Mouse (Mus musculus): ENCODE measurements around the gene Caln1. TPM values are rescaled to one million over a fixed set of nuclear protein-coding genes. Genes with fewer than 3 reads are reported as not detected.
A peak's percentile ranks its signal among the peaks of the same experiment; 100 is the strongest.

Caln1 gene
- polyA plus RNA-seq, 1 experiment from 2014 or later, result 0.11 TPM

DNA sequence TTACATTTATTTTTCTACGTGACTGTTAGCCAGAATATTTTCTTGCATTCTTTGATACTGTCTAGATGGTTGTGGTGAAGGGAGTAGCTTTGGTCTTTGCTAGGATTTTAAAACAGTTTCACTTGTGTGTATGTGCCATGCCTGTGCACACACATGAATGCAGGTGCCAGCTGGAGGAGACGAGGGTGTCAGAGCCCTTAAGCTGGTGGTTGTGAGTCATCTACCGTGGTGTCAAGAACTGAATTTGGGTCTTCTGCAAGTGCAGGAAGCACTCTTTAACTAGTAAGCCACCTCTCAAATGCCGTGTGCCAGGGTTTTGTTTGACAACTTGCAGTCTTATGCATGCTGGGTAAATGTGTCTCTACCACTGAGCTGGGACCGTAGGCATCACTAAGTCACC lies 178.2 kb downstream of the Caln1 start:
- no peak overlapping the region for H3K27ac ChIP-seq
- no peak overlapping the region for H3K4me3 ChIP-seq (replicated peaks; ENCODE audit: low read depth, low read length)
- H3K4me2 ChIP-seq (ENCODE audit: low read length), result no peak overlapping the region
- WGBS, result 78% methylated on average over 5 of the region's 5 CpGs
- no peak for TF ChIP-seq CTCF (IDR thresholded peaks at IDR 0.05; ENCODE audit: low read depth)
- DNase-seq (ENCODE audit: low spot score), result no peak
- no peak for ATAC-seq (replicated peaks; ENCODE audit: low FRiP score, low read depth)
- H3K9me3 ChIP-seq (replicated peaks; ENCODE audit: low read length), result no peaks in the 10 kb centered on the region
- H3K4me1 ChIP-seq (replicated peaks; ENCODE audit: insufficient read depth, low read length), result no peaks in the 10 kb centered on the region
- H3K36me3 ChIP-seq (ENCODE audit: insufficient read depth, low read length), result no peaks in the 10 kb centered on the region
- no peaks in the 10 kb centered on the region for H3K27me3 ChIP-seq (ENCODE audit: insufficient read depth, low read length)
- no peak overlapping the region for H3K9ac ChIP-seq (ENCODE audit: low read depth, low read length)

DNA sequence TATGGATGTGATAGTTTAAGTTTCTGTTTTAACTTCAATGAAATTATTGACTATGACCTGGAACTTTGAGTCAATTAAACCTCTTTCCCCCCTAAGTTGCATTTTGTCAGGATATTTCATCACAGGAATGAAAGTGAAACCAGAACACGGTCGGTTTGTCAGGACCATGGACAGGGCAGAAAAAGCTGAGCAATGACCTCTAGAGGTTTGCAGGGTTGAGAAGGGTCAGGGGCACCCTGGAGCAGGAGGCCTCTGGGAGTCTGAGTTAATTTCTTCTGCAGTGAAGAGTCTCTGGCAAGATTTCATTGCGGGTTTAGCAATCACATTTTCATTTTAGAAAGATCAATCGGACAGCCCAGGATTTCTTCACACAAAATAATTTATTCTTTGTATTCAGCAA lies 184.7 kb downstream of the Caln1 start:
- H3K27me3 ChIP-seq (ENCODE audit: insufficient read depth, low read length), result no peaks in the 10 kb centered on the region
- 0 out of 2 replicates have a peak, but pooled peaks have one; percentile 6 for TF ChIP-seq CTCF (IDR thresholded peaks at IDR 0.05; ENCODE audit: low read depth)
- no peak overlapping the region for H3K9ac ChIP-seq (ENCODE audit: low read depth, low read length)
- no peak overlapping the region for H3K27ac ChIP-seq
- H3K4me3 ChIP-seq (replicated peaks; ENCODE audit: low read depth, low read length), result no peak overlapping the region
- H3K4me1 ChIP-seq (replicated peaks; ENCODE audit: insufficient read depth, low read length), result no peaks in the 10 kb centered on the region
- DNase-seq (ENCODE audit: low spot score) (peak; percentile 31), ATAC-seq (replicated peaks; ENCODE audit: low FRiP score, low read depth) (no peak)
- 46% methylated on average over 4 of the region's 4 CpGs for WGBS
- no peaks in the 10 kb centered on the region for H3K36me3 ChIP-seq (ENCODE audit: insufficient read depth, low read length)
- H3K4me2 ChIP-seq (ENCODE audit: low read length), result no peak overlapping the region
- no peaks in the 10 kb centered on the region for H3K9me3 ChIP-seq (replicated peaks; ENCODE audit: low read length)

DNA sequence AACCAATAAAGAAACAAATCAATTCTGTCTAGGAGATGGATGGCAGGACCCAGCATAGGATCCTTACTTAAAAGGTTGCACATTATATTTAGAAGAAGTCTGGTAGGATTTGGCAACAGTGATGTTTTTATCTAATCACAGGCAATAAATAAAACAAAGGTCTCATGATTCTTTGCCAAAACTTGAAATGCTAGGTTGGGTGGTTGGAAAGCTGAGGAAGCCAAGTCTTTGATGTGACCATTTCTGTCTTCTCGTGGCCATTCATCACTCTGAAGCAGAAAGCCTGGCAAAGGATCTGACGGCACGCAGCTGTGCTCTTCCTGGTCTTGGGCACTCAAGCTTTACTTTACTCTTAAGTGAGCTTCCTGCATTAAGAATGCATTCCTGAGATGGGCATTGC lies 193.9 kb downstream of the Caln1 start:
- Histone ChIP-seq H3K4me3 (replicated peaks; ENCODE audit: low read depth, low read length) (no peak overlapping the region), H3K9ac (ENCODE audit: low read depth, low read length) (no peak overlapping the region), H3K27ac (no peak overlapping the region), H3K4me2 (ENCODE audit: low read length) (no peak overlapping the region), H3K9me3 (replicated peaks; ENCODE audit: low read length) (no peaks in the 10 kb centered on the region; the same call in 1 of the 2 replicates), H3K27me3 (ENCODE audit: insufficient read depth, low read length) (no peaks in the 10 kb centered on the region), H3K36me3 (ENCODE audit: insufficient read depth, low read length) (no peaks in the 10 kb centered on the region), H3K4me1 (replicated peaks; ENCODE audit: insufficient read depth, low read length) (no peaks in the 10 kb centered on the region)
- 28% methylated on average over 3 of the region's 3 CpGs for WGBS
- ATAC-seq (replicated peaks; ENCODE audit: low FRiP score, low read depth) (no peak), DNase-seq (ENCODE audit: low spot score) (peak; percentile 14)
- no peak for TF ChIP-seq CTCF (IDR thresholded peaks at IDR 0.05; ENCODE audit: low read depth)

DNA sequence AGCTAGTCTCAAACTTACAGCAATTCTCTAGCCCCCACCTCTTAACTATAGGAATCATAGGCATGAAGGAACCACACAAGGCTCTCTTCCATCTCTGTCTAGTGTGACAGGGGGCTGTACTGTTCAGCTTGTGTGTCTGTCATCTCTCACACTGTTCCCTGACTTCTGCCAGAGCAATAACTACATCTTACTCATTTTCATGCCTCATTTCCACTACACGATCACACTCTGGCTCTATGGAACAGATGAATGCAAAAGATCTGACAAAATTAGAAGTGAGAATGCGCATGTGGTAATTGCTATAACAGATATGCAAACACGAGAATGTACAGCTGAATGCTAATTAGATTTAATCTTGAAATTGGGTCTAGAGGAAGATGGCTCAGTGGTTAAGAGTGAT lies 196.7 kb downstream of the Caln1 start:
- Histone ChIP-seq H3K9ac (ENCODE audit: low read depth, low read length) (no peak overlapping the region), H3K4me1 (replicated peaks; ENCODE audit: insufficient read depth, low read length) (no peaks in the 10 kb centered on the region), H3K27ac (no peak overlapping the region), H3K9me3 (replicated peaks; ENCODE audit: low read length) (no peaks in the 10 kb centered on the region; the same call in 1 of the 2 replicates), H3K27me3 (ENCODE audit: insufficient read depth, low read length) (no peaks in the 10 kb centered on the region), H3K36me3 (ENCODE audit: insufficient read depth, low read length) (no peaks in the 10 kb centered on the region), H3K4me2 (ENCODE audit: low read length) (no peak overlapping the region), H3K4me3 (replicated peaks; ENCODE audit: low read depth, low read length) (no peak overlapping the region)
- no peak for TF ChIP-seq CTCF (IDR thresholded peaks at IDR 0.05; ENCODE audit: low read depth)
- ATAC-seq (replicated peaks; ENCODE audit: low FRiP score, low read depth) (no peak), DNase-seq (ENCODE audit: low spot score) (no peak)
- WGBS, result 96% methylated on average over 3 of the region's 3 CpGs

DNA sequence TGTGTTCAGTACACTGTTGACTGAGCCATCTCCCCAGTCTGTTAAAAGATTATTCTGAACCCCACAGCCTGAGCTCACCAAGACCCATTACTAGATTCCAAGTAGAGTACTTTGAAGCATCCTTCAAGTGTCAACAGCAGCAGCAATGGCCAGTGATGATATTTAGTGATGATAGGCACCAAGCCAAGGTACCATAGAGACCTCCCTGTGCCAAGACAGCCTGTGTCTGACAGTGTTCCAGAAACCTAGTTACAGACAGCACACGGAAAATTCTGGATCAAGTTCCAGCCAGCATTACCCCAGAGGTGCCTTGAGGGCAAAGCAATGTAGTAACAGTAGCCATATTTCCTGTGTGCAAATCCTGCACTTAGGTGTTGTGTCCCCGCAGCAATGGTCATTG lies 208.3 kb downstream of the Caln1 start:
- Histone ChIP-seq H3K4me3 (replicated peaks; ENCODE audit: low read depth, low read length) (no peak overlapping the region), H3K4me2 (ENCODE audit: low read length) (no peak overlapping the region), H3K9ac (ENCODE audit: low read depth, low read length) (no peak overlapping the region), H3K27ac (no peak overlapping the region), H3K9me3 (replicated peaks; ENCODE audit: low read length) (no peaks in the 10 kb centered on the region), H3K36me3 (ENCODE audit: insufficient read depth, low read length) (no peaks in the 10 kb centered on the region), H3K27me3 (ENCODE audit: insufficient read depth, low read length) (no peaks in the 10 kb centered on the region), H3K4me1 (replicated peaks; ENCODE audit: insufficient read depth, low read length) (no peaks in the 10 kb centered on the region)
- no peak for TF ChIP-seq CTCF (IDR thresholded peaks at IDR 0.05; ENCODE audit: low read depth)
- no peak for DNase-seq (ENCODE audit: low spot score)
- no peak for ATAC-seq (replicated peaks; ENCODE audit: low FRiP score, low read depth)
- WGBS, result 62% methylated on average over 2 of the region's 2 CpGs

DNA sequence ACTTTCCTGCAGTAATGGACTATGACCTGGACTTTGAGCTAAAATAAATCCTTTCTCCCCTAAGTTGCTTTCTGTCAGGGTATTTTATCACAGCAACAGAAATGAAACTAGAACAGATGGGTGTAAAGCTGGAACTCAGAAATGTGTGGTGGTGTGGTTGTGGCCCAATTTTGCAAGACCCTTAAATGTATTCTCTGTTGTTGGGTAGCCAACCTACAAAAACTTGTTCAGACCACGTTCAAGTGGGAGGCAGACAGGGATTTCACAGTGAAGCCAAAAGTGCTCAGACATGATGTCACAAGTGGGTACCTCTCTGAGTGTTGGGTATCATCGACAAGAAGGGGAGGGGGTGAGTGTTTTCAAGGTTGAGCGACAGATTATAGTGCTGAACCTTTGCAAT lies 214.8 kb downstream of the Caln1 start:
- Histone ChIP-seq H3K4me1 (replicated peaks; ENCODE audit: insufficient read depth, low read length) (no peaks in the 10 kb centered on the region), H3K9me3 (replicated peaks; ENCODE audit: low read length) (no peaks in the 10 kb centered on the region), H3K36me3 (ENCODE audit: insufficient read depth, low read length) (no peaks in the 10 kb centered on the region), H3K27ac (no peak overlapping the region), H3K4me2 (ENCODE audit: low read length) (no peak overlapping the region), H3K4me3 (replicated peaks; ENCODE audit: low read depth, low read length) (no peak overlapping the region), H3K9ac (ENCODE audit: low read depth, low read length) (no peak overlapping the region), H3K27me3 (ENCODE audit: insufficient read depth, low read length) (no peaks in the 10 kb centered on the region)
- 87% methylated on average over 3 of the region's 3 CpGs for WGBS
- ATAC-seq (replicated peaks; ENCODE audit: low FRiP score, low read depth) (no peak), DNase-seq (ENCODE audit: low spot score) (no peak)
- TF ChIP-seq CTCF (IDR thresholded peaks at IDR 0.05; ENCODE audit: low read depth), result no peak

DNA sequence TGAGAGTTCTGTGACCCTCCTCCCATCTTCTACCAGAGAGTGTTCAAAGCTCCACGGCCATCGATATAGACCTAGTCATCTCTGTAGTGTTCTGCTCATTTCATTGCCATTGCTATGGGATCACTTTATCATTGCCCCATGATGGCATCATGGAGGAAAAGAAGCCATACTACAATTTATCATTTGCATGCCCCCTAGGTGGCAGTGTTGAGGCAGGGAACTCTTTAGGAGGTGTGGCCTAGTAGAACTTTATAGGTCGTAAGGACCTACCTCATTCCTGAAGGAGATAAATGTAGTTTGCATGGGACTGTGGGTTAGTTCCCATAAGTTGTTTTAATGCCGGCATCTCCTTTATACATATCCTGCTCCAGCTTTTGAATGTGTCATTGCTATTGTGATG lies 217.0 kb downstream of the Caln1 start:
- no peaks in the 10 kb centered on the region for H3K4me1 ChIP-seq (replicated peaks; ENCODE audit: insufficient read depth, low read length)
- no peak overlapping the region for H3K4me2 ChIP-seq (ENCODE audit: low read length)
- H3K27ac ChIP-seq, result no peak overlapping the region
- no peaks in the 10 kb centered on the region for H3K27me3 ChIP-seq (ENCODE audit: insufficient read depth, low read length)
- peak; percentile 19; the same call in 1 of the 2 replicates for TF ChIP-seq CTCF (IDR thresholded peaks at IDR 0.05; ENCODE audit: low read depth)
- no peak overlapping the region for H3K4me3 ChIP-seq (replicated peaks; ENCODE audit: low read depth, low read length)
- H3K9ac ChIP-seq (ENCODE audit: low read depth, low read length), result no peak overlapping the region
- no peaks in the 10 kb centered on the region for H3K36me3 ChIP-seq (ENCODE audit: insufficient read depth, low read length)
- H3K9me3 ChIP-seq (replicated peaks; ENCODE audit: low read length), result no peaks in the 10 kb centered on the region
- ATAC-seq (replicated peaks; ENCODE audit: low FRiP score, low read depth) (no peak), DNase-seq (ENCODE audit: low spot score) (no peak)
- WGBS, result 90% methylated on average over 4 of the region's 4 CpGs
